Mouse (Mus musculus) CH12.LX (cell line): ENCODE measurements at regions not wholly inside any gene's neighbourhood (a gene's known extent, or its start where the extent isn't known, plus 50 kb on each side); places are given as distances from the start of the nearest gene placed in this dataset.

ENCODE experiments used
- DNase-seq: peaks from one replicate; pipeline ENCODE4 v3.0.0-alpha.2; 2013; ENCODE audit errors: extremely low read depth
- H3K27ac ChIP-seq: 2 replicates; pipeline ENCODE4 v1.5.1; 2012; ENCODE audit warnings: low read depth, mild to moderate bottlenecking, control low read depth, moderate library complexity; ENCODE audit not compliant: insufficient read depth
- H3K27me3 ChIP-seq: replicated peaks from 2 replicates; pipeline ENCODE3; 2012; ENCODE audit warnings: inconsistent platforms
- H3K36me3 ChIP-seq, 2 experiments: replicated peaks in 1 of 2; 2 replicates each; pipeline versions ENCODE3 to v1.6.1; 2012; ENCODE audit warnings: inconsistent platforms in 1 of 2, low read length in 1 of 2, mild to moderate bottlenecking in 1 of 2, mixed read lengths in 1 of 2, moderate library complexity in 1 of 2; ENCODE audit not compliant: control insufficient read depth in 1 of 2, insufficient read depth in 1 of 2
- H3K4me1 ChIP-seq, 2 experiments: 2 replicates each; pipeline ENCODE4 v1.6.1; 2012; ENCODE audit warnings: inconsistent platforms in 1 of 2, moderate library complexity in 1 of 2; ENCODE audit not compliant: insufficient read depth in 2 of 2, control insufficient read depth in 1 of 2
- H3K4me2 ChIP-seq: 2 replicates; pipeline ENCODE4 v1.6.1; 2012; ENCODE audit warnings: low read depth, mild to moderate bottlenecking, control low read depth; ENCODE audit not compliant: poor library complexity, insufficient read depth, severe bottlenecking
- H3K4me3 ChIP-seq, 3 experiments: fragments of 150-350 bp in 1 of 3; sonication (generic) in 1 of 3; replicated peaks in 1 of 3; 2 replicates each; pipeline versions ENCODE3 to v1.5.1; 2011 to 2012; ENCODE audit warnings: low read depth in 2 of 3, low read length in 2 of 3, mild to moderate bottlenecking in 2 of 3, moderate library complexity in 2 of 3, control low read depth in 1 of 3, improper control_type of control experiment in 1 of 3, inconsistent platforms in 1 of 3, mixed read lengths in 1 of 3; ENCODE audit not compliant: poor library complexity in 1 of 3
- H3K79me2 ChIP-seq: replicated peaks from 2 replicates; pipeline ENCODE4 v1.6.1; 2012; ENCODE audit warnings: mild to moderate bottlenecking, moderate library complexity; ENCODE audit not compliant: control insufficient read depth, poor library complexity, insufficient read depth, severe bottlenecking; ENCODE audit errors: extremely low read depth
- H3K9ac ChIP-seq: 2 replicates; pipeline ENCODE4 v1.6.1; 2012; ENCODE audit warnings: low read depth, mild to moderate bottlenecking, control low read depth, moderate library complexity; ENCODE audit not compliant: insufficient read depth
- H3K9me3 ChIP-seq: replicated peaks from 2 replicates; pipeline ENCODE3; 2012; ENCODE audit warnings: low read length, inconsistent platforms, mixed read lengths
- CTCF ChIP-seq, 2 experiments: IDR thresholded peaks in 1 of 2; conservative IDR thresholded peaks in 1 of 2; 2 replicates each; pipeline ENCODE4 v1.5.1; 2011 to 2012; ENCODE audit warnings: low read depth in 2 of 2, low read length in 2 of 2, improper control_type of control experiment in 1 of 2, inconsistent platforms in 1 of 2, mild to moderate bottlenecking in 1 of 2, moderate library complexity in 1 of 2
- E2F4 ChIP-seq: IDR thresholded peaks from 2 replicates; pipeline ENCODE4 v1.6.1; 2011; ENCODE audit warnings: low read depth, low read length, improper control_type of control experiment; ENCODE audit not compliant: insufficient replicate concordance
- GABPA ChIP-seq: IDR thresholded peaks from 2 replicates; pipeline ENCODE4 v1.6.1; 2012; ENCODE audit warnings: low read depth, low read length, improper control_type of control experiment, inconsistent platforms; ENCODE audit not compliant: insufficient replicate concordance
- IRF4 ChIP-seq: IDR thresholded peaks from 2 replicates; pipeline ENCODE4 v1.6.1; 2014; ENCODE audit warnings: low read depth, mild to moderate bottlenecking, inconsistent platforms, low read length, improper control_type of control experiment
- JUND ChIP-seq: conservative IDR thresholded peaks from 2 replicates; pipeline ENCODE4 v1.6.1; 2011; ENCODE audit warnings: low read depth, low read length, improper control_type of control experiment
- MAFK ChIP-seq: IDR thresholded peaks from 2 replicates; pipeline ENCODE4 v1.6.1; 2011; ENCODE audit warnings: low read length, improper control_type of control experiment; ENCODE audit not compliant: insufficient replicate concordance
- MAX ChIP-seq: IDR thresholded peaks from 2 replicates; pipeline ENCODE4 v1.6.1; 2011; ENCODE audit warnings: low read length, improper control_type of control experiment
- MXI1 ChIP-seq: IDR thresholded peaks from 2 replicates; pipeline ENCODE4 v1.6.1; 2011; ENCODE audit warnings: mild to moderate bottlenecking, low read depth, low read length, improper control_type of control experiment
- MYC ChIP-seq: IDR thresholded peaks from 2 replicates; pipeline ENCODE4 v1.6.1; 2011; ENCODE audit warnings: low read depth, mild to moderate bottlenecking, improper control_type of control experiment, low read length
- NELFE ChIP-seq: IDR thresholded peaks from 2 replicates; pipeline ENCODE4 v1.6.1; 2011; ENCODE audit warnings: low read depth, low read length, improper control_type of control experiment
- NRF1 ChIP-seq: IDR thresholded peaks from 2 replicates; pipeline ENCODE4 v1.6.1; 2014; ENCODE audit warnings: low read depth, mild to moderate bottlenecking, inconsistent platforms, low read length, improper control_type of control experiment, moderate library complexity
- RAD21 ChIP-seq: IDR thresholded peaks from 2 replicates; pipeline ENCODE4 v1.6.1; 2011; ENCODE audit warnings: low read depth, mild to moderate bottlenecking, low read length, improper control_type of control experiment, moderate library complexity
- RCOR1 ChIP-seq: conservative IDR thresholded peaks from 2 replicates; pipeline ENCODE4 v1.6.1; 2012; ENCODE audit warnings: low read depth, mild to moderate bottlenecking, inconsistent platforms, low read length, improper control_type of control experiment
- TCF12 ChIP-seq: IDR thresholded peaks from 2 replicates; pipeline ENCODE4 v1.6.1; 2014; ENCODE audit warnings: low read depth, mild to moderate bottlenecking, inconsistent platforms, low read length, improper control_type of control experiment
- USF1 ChIP-seq: IDR thresholded peaks from 2 replicates; pipeline ENCODE4 v1.6.1; 2014; ENCODE audit warnings: low read depth, mild to moderate bottlenecking, inconsistent platforms, low read length, improper control_type of control experiment
- dilution Hi-C: fragments of 300-500 bp; cut with MboI; formaldehyde crosslinking; loops from 2 replicates; pipeline ENCODE4 v1.14.3; 2020; ENCODE audit warnings: low sequenced_read_pairs; ENCODE audit not compliant: extremely low pct_unique_long_range_greater_than_20kb, extremely low pct_ligation_motif_present
- in situ Hi-C: fragments of 300-500 bp; cut with MboI; formaldehyde crosslinking; loops from 3 replicates; pipeline ENCODE4 v1.14.3; 2019; ENCODE audit warnings: low sequenced_read_pairs, low pct_ligation_motif_present, low pct_unique_long_range_greater_than_20kb, mixed read lengths

DNA sequence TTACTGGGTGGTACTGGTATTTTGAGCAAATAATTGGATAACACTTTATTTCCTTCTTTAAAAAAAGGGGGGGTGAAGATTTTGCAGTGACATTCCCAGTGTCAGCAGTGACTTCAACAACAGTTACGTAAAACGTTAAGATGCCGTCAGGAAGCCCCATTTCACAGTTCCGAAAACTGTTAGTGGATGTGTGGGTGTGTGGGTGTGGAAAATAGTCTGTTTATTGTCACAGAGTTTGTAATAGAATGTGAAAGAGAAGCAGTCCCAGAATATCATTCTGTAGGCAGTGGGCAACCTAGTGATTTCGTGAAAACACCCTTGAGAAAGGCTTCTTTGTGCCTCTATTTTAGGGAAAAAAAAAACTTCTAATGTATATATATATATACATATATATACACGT lies 101.4 kb upstream of the Pcdh10 start:
- no peaks in the 10 kb centered on the region for H3K36me3 ChIP-seq
- no peaks in the 10 kb centered on the region for H3K79me2 ChIP-seq
- dilution Hi-C loops: no loop called here
- no peak overlapping the region for H3K4me2 ChIP-seq
- no peak for TF ChIP-seq IRF4
- no peak for TF ChIP-seq RCOR1
- no peak for TF ChIP-seq NELFE
- no peak for TF ChIP-seq USF1
- no peak for TF ChIP-seq JUND
- no peak for TF ChIP-seq RAD21
- no peak for TF ChIP-seq GABPA
- no peak for TF ChIP-seq TCF12
- DNase-seq: no peak
- no peaks in the 10 kb centered on the region for H3K4me1 ChIP-seq
- in situ Hi-C loops: no loop called here
- peaks cover 14% of the 10 kb centered on the region for H3K9me3 ChIP-seq
- no peaks in the 10 kb centered on the region for H3K27me3 ChIP-seq
- H3K4me3 ChIP-seq: no peak overlapping the region
- no peak overlapping the region for H3K9ac ChIP-seq
- H3K27ac ChIP-seq: no peak overlapping the region

DNA sequence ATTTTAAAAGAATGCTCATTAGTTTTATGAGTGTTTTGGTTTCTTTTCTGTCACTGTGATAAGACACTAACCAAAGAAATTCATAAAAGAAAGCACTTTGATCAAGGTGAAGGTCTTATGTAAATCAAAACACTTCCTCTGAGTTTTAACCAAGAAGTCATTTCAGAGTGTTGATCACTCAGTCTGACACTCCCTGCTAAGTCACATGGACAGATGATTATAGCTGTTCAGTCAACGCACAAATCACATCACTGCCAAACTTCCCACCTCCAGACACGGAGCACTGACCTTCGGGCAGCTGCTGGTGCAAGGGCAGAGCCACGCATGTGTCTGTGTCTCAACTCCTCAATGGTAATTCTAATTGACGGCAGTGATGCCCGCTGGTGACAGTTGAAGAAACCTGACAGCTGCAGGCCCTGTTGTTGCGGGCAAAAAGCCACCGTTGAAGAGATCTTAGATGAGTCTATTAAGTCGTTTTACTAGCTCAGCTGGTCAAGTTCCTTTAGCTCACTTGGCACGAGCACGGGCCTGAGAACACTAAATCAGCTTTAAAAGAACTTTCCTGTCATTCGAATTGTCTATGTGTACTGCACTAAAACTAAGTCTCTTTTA lies 80.8 kb upstream of the Pcdh10 start:
- TF ChIP-seq NRF1 (no peak), MYC (no peak), MXI1 (no peak), MAFK (no peak)
- TF ChIP-seq, all 38 proteins: peak for 0
- Histone ChIP-seq H3K79me2 (no peaks in the 10 kb centered on the region), H3K36me3 (no peaks in the 10 kb centered on the region), H3K27me3 (no peaks in the 10 kb centered on the region), H3K27ac (no peak overlapping the region), H3K4me3 (no peak overlapping the region), H3K4me2 (no peak overlapping the region), H3K9me3 (peaks cover 27% of the 10 kb centered on the region), H3K4me1 (no peaks in the 10 kb centered on the region), H3K9ac (no peak overlapping the region)
- DNase-seq: no peak
- dilution Hi-C loops (no loop called here), in situ Hi-C loops (no loop called here)

DNA sequence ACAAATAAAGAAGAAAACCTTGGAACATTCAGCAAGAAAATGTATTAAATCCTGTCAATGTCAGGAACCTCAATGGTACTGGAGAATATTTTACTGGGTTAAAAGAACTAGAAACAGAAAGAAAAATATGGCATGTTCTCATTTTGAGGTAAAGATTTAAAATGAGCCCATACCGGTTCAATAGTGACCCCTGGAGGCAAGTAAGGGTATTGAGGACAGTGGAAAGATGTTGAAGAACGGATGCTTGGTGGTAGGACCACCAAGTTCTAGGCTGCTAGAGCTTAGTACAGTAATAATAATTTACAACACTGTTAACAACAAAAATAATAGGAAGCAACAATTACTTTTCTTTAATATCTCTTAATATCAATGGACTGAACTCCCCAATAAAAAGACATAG lies 58.9 kb upstream of the Pcdh10 start:
- H3K4me3 ChIP-seq: no peak overlapping the region
- DNase-seq: no peak
- no peak for TF ChIP-seq E2F4
- TF ChIP-seq CTCF (conservative IDR thresholded peaks at IDR 0.05 in 1 of 2, IDR thresholded peaks at IDR 0.05 in 1 of 2; ENCODE audit: low read depth in 2 of 2, low read length in 2 of 2): peak in 1 of 2 experiments; percentile 28; a peak in 1 of 4 replicates
- no peak for TF ChIP-seq MAX
- TF ChIP-seq RAD21: peak; percentile 11
- no peak overlapping the region for H3K27ac ChIP-seq
- in situ Hi-C loops: no loop called here
- no peaks in the 10 kb centered on the region for H3K79me2 ChIP-seq
- no peaks in the 10 kb centered on the region for H3K27me3 ChIP-seq
- no peak overlapping the region for H3K4me2 ChIP-seq
- peaks cover 8% of the 10 kb centered on the region for H3K9me3 ChIP-seq
- H3K4me1 ChIP-seq: no peaks in the 10 kb centered on the region
- no peaks in the 10 kb centered on the region for H3K36me3 ChIP-seq
- dilution Hi-C loops: no loop called here
- no peak overlapping the region for H3K9ac ChIP-seq
